Mouse (Mus musculus): ENCODE measurements around the gene Nxn.

DNA sequence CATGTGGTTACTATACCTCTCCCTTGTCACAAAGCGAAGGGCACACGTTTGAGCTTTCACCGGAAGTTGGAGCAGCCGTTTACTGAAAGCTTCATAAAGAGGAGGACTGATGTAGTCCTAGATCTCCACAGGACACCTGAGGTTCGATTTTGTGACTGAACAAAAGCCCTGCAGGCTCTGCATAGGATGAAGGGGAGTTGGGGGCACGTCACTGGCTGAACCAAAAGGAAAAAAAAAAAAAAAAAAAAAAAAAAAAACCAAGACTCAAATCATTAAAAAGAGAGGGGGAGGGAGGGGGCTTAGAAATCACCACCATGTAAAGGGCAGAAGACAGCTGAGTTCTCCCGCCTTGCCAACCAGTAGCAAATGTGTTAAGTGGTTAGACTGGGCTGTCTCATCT is 10.2 kb downstream of the Nxn start:
- TF ChIP-seq CTCF (IDR thresholded peaks at IDR 0.05; ENCODE audit: low read depth): no peak
- no peak for TF ChIP-seq EP300 (IDR thresholded peaks at IDR 0.05; ENCODE audit: low read depth)

Measured in liver, embryonic 14.5 days (tissue).